Mouse (Mus musculus) fibroblast of lung, adult 2 months (primary cell): ENCODE data around the gene Nenf.
A peak's percentile ranks its signal among the peaks of the same experiment; 100 is the strongest.

ENCODE experiments used
- DNase-seq: peaks from one replicate; pipeline ENCODE4 v3.0.0-alpha.2; 2011; ENCODE audit warnings: low read depth

Gene Nenf

GRCm38 (mm10) chr1:191318686-191319085 is 692 bp upstream of the Nenf start:
- no peak for DNase-seq

- no peak for DNase-seq
These were observed 1.2 kb downstream of the Nenf start for GRCm38 (mm10) chr1:191316818-191317217.

- DNase-seq, result no peak
These were observed 4.1 kb downstream of the Nenf start for GRCm38 (mm10) chr1:191313926-191314325.

GRCm38 (mm10) chr1:191313158-191313557 is 4.8 kb downstream of the Nenf start:
- DNase-seq, result no peak

- DNase-seq, result peak; percentile 75
These were observed 5.5 kb downstream of the Nenf start for GRCm38 (mm10) chr1:191312513-191312941.

GRCm38 (mm10) chr1:191311296-191311898 is 6.6 kb downstream of the Nenf start:
- no peak for DNase-seq

GRCm38 (mm10) chr1:191307766-191308455 is 10.1 kb downstream of the Nenf start:
- no peak for DNase-seq

- no peak for DNase-seq
These were observed 11.7 kb downstream of the Nenf start for GRCm38 (mm10) chr1:191306316-191306715.

GRCm38 (mm10) chr1:191305610-191306009 is 12.4 kb downstream of the Nenf start:
- no peak for DNase-seq

- no peak for DNase-seq
These were observed 13.8 kb downstream of the Nenf start for GRCm38 (mm10) chr1:191304216-191304615.

GRCm38 (mm10) chr1:191303736-191304135 is 14.3 kb downstream of the Nenf start:
- DNase-seq, result no peak

GRCm38 (mm10) chr1:191301903-191302302 is 16.1 kb downstream of the Nenf start:
- no peak for DNase-seq

GRCm38 (mm10) chr1:191299215-191299942 is 18.6 kb downstream of the Nenf start:
- peak; percentile 77 for DNase-seq

- DNase-seq, result no peak
These were observed 19.7 kb downstream of the Nenf start for GRCm38 (mm10) chr1:191298304-191298703.

GRCm38 (mm10) chr1:191296445-191296844 is 21.5 kb downstream of the Nenf start:
- DNase-seq, result peak; percentile 51

GRCm38 (mm10) chr1:191295784-191296183 is 22.2 kb downstream of the Nenf start:
- DNase-seq, result no peak

- DNase-seq, result no peak
These were observed 23.8 kb downstream of the Nenf start for GRCm38 (mm10) chr1:191293996-191294795.

GRCm38 (mm10) chr1:191293051-191293450 is 24.9 kb downstream of the Nenf start:
- DNase-seq, result no peak

GRCm38 (mm10) chr1:191292348-191292747 is 25.6 kb downstream of the Nenf start:
- peak; percentile 99 for DNase-seq

GRCm38 (mm10) chr1:191288762-191289161 is 29.2 kb downstream of the Nenf start:
- DNase-seq, result no peak

GRCm38 (mm10) chr1:191284502-191284901 is 33.5 kb downstream of the Nenf start:
- DNase-seq, result no peak
